Mouse (Mus musculus) ES-Bruce4 (cell line): Measurements from ENCODE around the gene Slc25a16.

ENCODE experiments used
- CTCF ChIP-seq: IDR thresholded peaks from one replicate; pipeline ENCODE4 v1.8.1; 2011; ENCODE audit warnings: low read depth, low read length
- EP300 ChIP-seq: IDR thresholded peaks from 2 replicates; pipeline ENCODE4 v1.6.1; 2011; ENCODE audit warnings: low read depth, low read length; ENCODE audit not compliant: insufficient read depth

DNA sequence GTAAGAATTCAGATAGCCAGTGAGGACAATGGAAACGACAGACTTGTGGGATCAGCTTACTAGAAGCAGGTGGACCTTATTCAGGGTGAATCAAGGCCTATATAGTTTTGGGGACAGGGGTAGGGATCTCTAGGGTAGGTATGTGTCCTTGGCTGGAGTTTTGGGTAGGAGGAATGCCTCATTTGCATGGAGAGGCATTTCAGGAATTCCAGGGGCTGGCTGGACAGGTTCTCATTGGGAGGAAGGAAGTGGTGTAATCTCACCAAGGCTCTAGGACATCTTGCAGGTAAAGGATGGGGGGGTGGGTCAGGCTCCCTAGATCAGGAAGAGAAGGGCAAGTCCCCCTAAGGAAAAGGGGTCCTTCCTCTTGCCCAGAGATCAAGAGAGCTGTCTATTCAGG lies 17.6 kb upstream of the Slc25a16 start:
- TF ChIP-seq CTCF (no peak), EP300 (peak; percentile 79)
